ENCODE assay signal across 12 mouse cellular contexts in the genomic region with DNA sequence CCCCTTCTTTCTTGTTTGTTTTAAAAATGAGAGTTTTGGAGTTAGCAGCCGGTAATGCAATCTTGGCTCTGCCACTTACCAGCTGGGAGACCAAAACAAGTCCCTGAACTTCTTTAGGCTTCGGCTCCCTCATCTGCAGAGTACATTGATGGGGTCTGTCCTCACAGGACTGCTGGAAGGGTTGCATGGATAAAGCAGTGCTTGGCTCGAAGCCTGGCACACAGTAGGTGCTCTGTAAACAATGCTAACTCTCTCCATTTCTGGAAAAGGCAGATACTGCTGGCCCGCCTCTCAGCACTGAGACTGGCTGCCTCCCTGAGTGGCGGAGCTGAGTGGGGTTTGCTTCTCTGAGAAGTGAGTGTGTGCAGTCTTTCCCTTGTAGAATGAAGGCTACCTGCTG. TPM values are rescaled to one million over a fixed set of nuclear protein-coding genes. Genes with fewer than 3 reads are reported as not detected.
DNase-seq lines count a peak whose midpoint lies in the region; ATAC-seq and TF ChIP-seq lines count a peak whose summit lies in the region.
"Had no signal": no experiment of that assay in that cellular context is flagged by ENCODE, and none has a peak within 500 bp of the region (broad histone marks: within the 10 kb centered on the region; RNA-seq: fewer than 3 reads in every experiment).

No protein-coding gene starts in this region.

- no peaks in the 10 kb centered on the region for H3K9me3 ChIP-seq in stomach, embryonic 15.5 days
- H3K9me3 ChIP-seq in stomach, postnatal 0 days (ENCODE audit: control insufficient read depth, low read length), result no peaks in the 10 kb centered on the region
- H3K9me3 ChIP-seq in limb, embryonic 14.5 days (ENCODE audit: control insufficient read depth, low read length), result no peaks in the 10 kb centered on the region

- peak; percentile 56 to 62 for DNase-seq in cerebellum, adult 2 months
- DNase-seq in cerebellum, adult 8-10 months, result no peak
- DNase-seq in stomach, postnatal 0 days (ENCODE audit: low spot score), result no peak
- no peak for DNase-seq in limb, embryonic 14.5 days (ENCODE audit: low spot score)
- no peak for DNase-seq in ovary, postnatal 14 days (ENCODE audit: low spot score)
- no peak for DNase-seq in left cerebral cortex, adult 2 months (ENCODE audit: extremely low spot score in 1 of 2, low spot score in 2 of 2)
- no peak for DNase-seq in kidney, postnatal 4 days
- DNase-seq: heart, adult 2 months had no signal

- H3K27me3 ChIP-seq in cerebellum, adult 2 months (ENCODE audit: control insufficient read depth, insufficient read depth, low read length), result no peaks in the 10 kb centered on the region
- no peaks in the 10 kb centered on the region for H3K27me3 ChIP-seq in stomach, embryonic 15.5 days (replicated peaks)
- no peaks in the 10 kb centered on the region for H3K27me3 ChIP-seq in stomach, postnatal 0 days (ENCODE audit: control insufficient read depth, insufficient read depth, low read length)
- H3K27me3 ChIP-seq in limb, embryonic 14.5 days (ENCODE audit: control insufficient read depth, insufficient read depth, low read length), result no peaks in the 10 kb centered on the region

- peaks cover 59% of the 10 kb centered on the region for H3K4me1 ChIP-seq in cerebellum, adult 2 months (ENCODE audit: control insufficient read depth, insufficient read depth, low read length)
- H3K4me1 ChIP-seq in stomach, embryonic 15.5 days, result peaks cover 18% of the 10 kb centered on the region
- no peaks in the 10 kb centered on the region; the same call in 1 of the 2 replicates for H3K4me1 ChIP-seq in stomach, postnatal 0 days (replicated peaks; ENCODE audit: control insufficient read depth, insufficient read depth)
- H3K4me1 ChIP-seq in limb, embryonic 14.5 days (ENCODE audit: control insufficient read depth, insufficient read depth, low read length), result peaks cover 79% of the 10 kb centered on the region

- TF ChIP-seq CTCF in cerebellum, adult 2 months (IDR thresholded peaks at IDR 0.05; ENCODE audit: borderline replicate concordance, insufficient read depth, low read depth, low read length), result no peak
- TF ChIP-seq CTCF in stomach, postnatal 0 days (IDR thresholded peaks at IDR 0.05; ENCODE audit: low read depth), result no peak
- no peak for TF ChIP-seq CTCF in left cerebral cortex, adult 2 months (IDR thresholded peaks at IDR 0.05)

- peak; percentile 41; the same call in 1 of the 2 replicates for ATAC-seq in stomach, embryonic 15.5 days (ENCODE audit: insufficient read depth, low FRiP score, low read depth)
- ATAC-seq in stomach, postnatal 0 days (ENCODE audit: low FRiP score, low TSS enrichment), result no peak
- ATAC-seq in limb, embryonic 14.5 days (ENCODE audit: low FRiP score, low read depth), result no peak

- H3K27ac ChIP-seq in cerebellum, adult 2 months (ENCODE audit: insufficient read depth, low read length), result peak overlapping the region; percentile 89
- H3K27ac ChIP-seq in stomach, embryonic 15.5 days, result no peak overlapping the region; the same call in 1 of the 2 replicates
- H3K27ac ChIP-seq in stomach, postnatal 0 days (replicated peaks), result no peak overlapping the region
- H3K27ac ChIP-seq in limb, embryonic 14.5 days (replicated peaks; ENCODE audit: low read depth, low read length), result peak overlapping the region; percentile 38; the same call in 1 of the 2 replicates
- no peak overlapping the region for H3K27ac ChIP-seq in left cerebral cortex, adult 2 months
- H3K27ac ChIP-seq: heart, adult 2 months had no signal

- intact Hi-C loops in left cerebral cortex, adult 2 months (cut with DNase I), result loop anchor here (2.0 kb wide), 1 partner anchor 21 kb away; no protein-coding TSS in a partner anchor

- H3K9ac ChIP-seq in stomach, embryonic 15.5 days, result no peak overlapping the region
- no peak overlapping the region for H3K9ac ChIP-seq in stomach, postnatal 0 days (ENCODE audit: low read length)
- H3K9ac ChIP-seq in limb, embryonic 14.5 days (ENCODE audit: low read depth, low read length, severe bottlenecking), result peak overlapping the region; percentile 29; the same call in 1 of the 2 replicates

- no peak overlapping the region for H3K4me2 ChIP-seq in stomach, embryonic 15.5 days
- no peak overlapping the region for H3K4me2 ChIP-seq in stomach, postnatal 0 days (replicated peaks; ENCODE audit: low read depth)
- peak overlapping the region; percentile 44 for H3K4me2 ChIP-seq in limb, embryonic 14.5 days (replicated peaks; ENCODE audit: low read depth, low read length, severe bottlenecking)

- TF ChIP-seq POLR2A in cerebellum, adult 2 months (IDR thresholded peaks at IDR 0.05; ENCODE audit: borderline replicate concordance, insufficient read depth, low read length), result no peak
- no peak for TF ChIP-seq POLR2A in limb, embryonic 14.5 days (IDR thresholded peaks at IDR 0.05; ENCODE audit: borderline replicate concordance, extremely low read depth, insufficient read depth, insufficient read length)

- TF ChIP-seq EP300 in stomach, postnatal 0 days (optimal IDR thresholded peaks at IDR 0.05), result no peak

- peak overlapping the region; percentile 33 for H3K4me3 ChIP-seq in cerebellum, adult 2 months (replicated peaks; ENCODE audit: insufficient read depth, low read depth, low read length)
- no peak overlapping the region for H3K4me3 ChIP-seq in stomach, embryonic 15.5 days (replicated peaks)
- H3K4me3 ChIP-seq in stomach, postnatal 0 days (ENCODE audit: low read depth, low read length), result no peak overlapping the region
- no peak overlapping the region for H3K4me3 ChIP-seq in limb, embryonic 14.5 days (replicated peaks; ENCODE audit: low read length)
- no peak overlapping the region for H3K4me3 ChIP-seq in left cerebral cortex, adult 2 months
- H3K4me3 ChIP-seq: erythroblast, embryonic 14.5 days; heart, adult 2 months had no signal

- 9% methylated on average over 5 of the region's 5 CpGs for WGBS in cerebellum, adult 2 months
- WGBS in stomach, embryonic 15.5 days, result 45% methylated on average over 5 of the region's 5 CpGs
- 42% methylated on average over 5 of the region's 5 CpGs for WGBS in stomach, postnatal 0 days
- 43% methylated on average over 5 of the region's 5 CpGs for WGBS in limb, embryonic 14.5 days

- no peaks in the 10 kb centered on the region for H3K36me3 ChIP-seq in stomach, embryonic 15.5 days
- no peaks in the 10 kb centered on the region for H3K36me3 ChIP-seq in stomach, postnatal 0 days (ENCODE audit: control insufficient read depth, insufficient read depth, low read length)
- H3K36me3 ChIP-seq in limb, embryonic 14.5 days (ENCODE audit: control insufficient read depth, insufficient read depth, low read length), result peaks cover 53% of the 10 kb centered on the region

RNA-seq across cellular contexts. Expression of gene Boc, which starts 7.2 kb away (rescaled TPM):
- 37.9 and 43.6 TPM in 2 replicates for polyA plus RNA-seq in cerebellum, adult 2 months (2012; rRNA removed)
- 12.6 and 14.0 TPM in 2 replicates for polyA plus RNA-seq in stomach, embryonic 15.5 days (2015; fragmentation: Nextera tagmentation; extraction: Ambion mirVana)
- polyA plus RNA-seq in stomach, postnatal 0 days (2015; fragmentation: Nextera tagmentation; extraction: Ambion mirVana), result 5.9 and 6.1 TPM in 2 replicates
- 91.4 and 121 TPM in 2 replicates for polyA plus RNA-seq in limb, embryonic 14.5 days (2012; rRNA removed)
- 59.8 and 72.3 TPM in 2 replicates for polyA plus RNA-seq in limb, embryonic 14.5 days (2014; fragmentation: Nextera tagmentation; extraction: Ambion mirVana)
- 10 to 100 TPM; 18.7 to 20.0 TPM for total RNA-seq in left cerebral cortex, adult 2 months (2021)
- total RNA-seq: MEL; neutrophil, adult 5-6 weeks had no signal
- polyA plus RNA-seq: erythroblast, embryonic 14.5 days had no signal

Comparison
In these comparisons a context has a peak if more than half of its experiments do, and no peak if none do; other contexts are left out.
1. DNase-seq: peak in cerebellum, adult 2 months (2 of 2); none in cerebellum, adult 8-10 months (single experiment), stomach, postnatal 0 days (single experiment), limb, embryonic 14.5 days (single experiment), ovary, postnatal 14 days (single experiment), left cerebral cortex, adult 2 months (0 of 2) and kidney, postnatal 4 days (0 of 2).
2. H3K27ac ChIP-seq: peak in cerebellum, adult 2 months (single experiment) and limb, embryonic 14.5 days (single experiment); none in stomach, embryonic 15.5 days (single experiment), stomach, postnatal 0 days (single experiment) and left cerebral cortex, adult 2 months (single experiment).